Mouse (Mus musculus): ENCODE data around the gene Map2k2. TPM values are rescaled to one million over a fixed set of nuclear protein-coding genes. Genes with fewer than 3 reads are reported as not detected.
"Not testable (repeated sequence)": the region's sequence is repeated elsewhere in the genome, so short reads cannot be mapped to it uniquely, and the experiment has no call there.

Gene Map2k2
- 100 to 1,000 TPM; 115 to 122 TPM for total RNA-seq (2021)
- long read RNA-seq, experiment 1, transcript Map2k2-207 (11 exons, 2,405 nt) = minor isoform, 51 of 223 reads
- long read RNA-seq, experiment 1, transcript Map2k2-202 (11 exons, 1,556 nt) = major isoform, 153 of 223 reads
- long read RNA-seq, experiment 1, partial matches to known transcripts = 10 of 223 reads
- long read RNA-seq, experiment 1, other reads (novel, unspliced or antisense) = 9 of 223 reads
- long read RNA-seq, experiment 2, transcript Map2k2-207 (11 exons, 2,405 nt) = minor isoform, 48 of 191 reads
- long read RNA-seq, experiment 2, transcript Map2k2-202 (11 exons, 1,556 nt) = major isoform, 128 of 191 reads
- long read RNA-seq, experiment 2, partial matches to known transcripts = 8 of 191 reads
- long read RNA-seq, experiment 2, other reads (novel, unspliced or antisense) = 6 of 191 reads

- intact Hi-C loops (cut with DNase I) = loop anchor here (5.0 kb wide), 1 partner anchor 67 kb away; no protein-coding TSS in a partner anchor
- DNase-seq = peak; percentile 99
These were observed at the start of gene Map2k2 for GRCm38 (mm10) chr10:81105565-81106112. TSS of gene Map2k2 (plus strand) at chr10:81105915.

GRCm38 (mm10) chr10:81057406-81058130, 48.1 kb upstream of the Map2k2 start:
- DNase-seq = peak in 1 of 2 experiments; percentile 48
- intact Hi-C loops (cut with DNase I) = no loop called here

GRCm38 (mm10) chr10:81058896-81059295, 46.8 kb upstream of the Map2k2 start:
- DNase-seq = no peak
- intact Hi-C loops (cut with DNase I) = no loop called here

GRCm38 (mm10) chr10:81059603-81060543, 45.8 kb upstream of the Map2k2 start, which contains the start of gene Sgta:
TSS of gene Sgta (minus strand) at chr10:81060181.
- DNase-seq = peak; percentile 95 to 99
- intact Hi-C loops (cut with DNase I) = no loop called here

DNA sequence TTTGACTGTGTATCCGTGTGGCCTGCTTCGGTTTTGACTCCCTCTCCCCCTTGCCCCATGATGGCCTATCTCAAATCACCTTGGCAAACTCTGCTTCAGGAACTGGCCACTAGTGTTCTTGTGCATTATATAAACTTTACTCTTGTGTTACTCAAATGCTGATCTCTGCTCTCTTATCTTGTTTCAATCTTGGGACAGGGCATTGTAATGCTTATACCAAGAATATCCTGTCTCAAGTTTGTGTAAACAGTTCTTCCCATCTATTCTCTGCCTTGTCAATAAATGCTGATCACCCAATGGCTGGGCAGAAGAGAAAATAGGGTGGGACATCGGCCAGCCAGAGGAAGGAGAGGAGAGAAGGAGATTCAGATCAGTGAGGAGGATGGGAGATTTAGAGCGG, 43.0 kb upstream of the Map2k2 start:
- DNase-seq = no peak
- intact Hi-C loops (cut with DNase I) = no loop called here

GRCm38 (mm10) chr10:81064519-81064918, 41.2 kb upstream of the Map2k2 start:
- intact Hi-C loops (cut with DNase I); DNase-seq: not testable (repeated sequence)

DNA sequence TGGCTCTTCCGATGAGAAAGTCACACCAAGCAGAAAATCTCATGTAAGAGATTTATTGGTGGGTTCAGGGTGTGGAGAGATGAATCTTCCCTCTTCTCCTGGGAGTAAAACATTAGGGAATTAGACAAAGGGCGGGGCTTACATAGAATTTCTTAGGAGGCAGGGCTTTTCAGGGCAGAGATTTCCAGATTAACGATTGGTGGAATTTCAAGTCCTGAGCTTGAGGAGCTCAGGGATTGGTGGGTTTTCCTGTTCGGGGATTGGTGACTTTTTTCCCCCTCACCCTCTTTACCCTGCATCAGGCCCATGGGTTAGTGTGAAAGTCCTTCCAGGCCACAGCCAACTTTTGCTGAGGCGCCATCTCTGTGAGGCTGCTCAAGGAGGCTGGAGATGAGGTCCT, 37.0 kb upstream of the Map2k2 start:
- intact Hi-C loops (cut with DNase I) = loop anchor here (1.0 kb wide), 1 partner anchor 7 kb away; no protein-coding TSS in a partner anchor
- no peak for DNase-seq

DNA sequence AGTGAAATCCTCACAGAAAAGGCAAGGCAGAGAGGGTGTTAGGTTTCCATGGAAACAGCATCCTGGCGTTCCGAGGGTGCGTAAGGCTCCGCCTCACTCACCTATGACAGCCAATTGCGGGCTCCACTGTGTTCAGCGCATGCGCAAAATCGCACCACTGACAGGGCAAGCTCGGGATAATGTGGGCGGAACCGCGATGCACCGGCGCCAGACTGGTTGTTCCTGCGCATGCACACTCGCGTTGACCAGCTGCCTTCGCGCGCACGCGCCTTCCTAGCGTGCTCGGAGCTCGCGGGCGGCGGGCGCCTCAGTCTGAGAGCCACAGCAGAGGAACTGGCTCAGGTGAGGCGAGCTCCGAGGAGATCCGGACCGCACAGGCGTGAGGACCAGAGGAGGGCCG, 35.9 kb upstream of the Map2k2 start, which contains the start of gene Thop1:
TSS of gene Thop1 (plus strand) at position 200 of the 400 bp plus-strand sequence.
- peak; percentile 96 to 97 for DNase-seq

DNA sequence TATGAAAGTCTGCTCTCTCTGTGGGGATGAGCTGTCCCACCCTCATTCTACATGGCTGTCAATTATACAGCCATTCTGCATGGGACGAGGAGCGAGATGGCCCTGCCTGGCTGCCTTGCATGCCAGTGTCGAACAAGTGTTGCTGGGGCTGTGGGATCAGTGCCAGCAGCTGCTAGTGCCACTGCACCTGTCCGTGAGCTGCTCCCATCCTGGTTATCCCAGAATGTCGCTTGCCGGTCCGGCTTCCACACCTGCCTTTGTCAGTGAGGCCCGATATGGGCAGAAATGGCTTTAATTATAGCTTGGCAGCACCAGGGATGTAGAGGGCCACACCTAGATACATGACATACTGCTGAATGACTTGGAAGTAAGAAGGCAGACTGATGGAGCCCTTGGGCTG, 33.4 kb upstream of the Map2k2 start:
- DNase-seq = no peak
- intact Hi-C loops (cut with DNase I) = no loop called here

More for the DNA sequence above, 35.9 kb upstream of the Map2k2 start, which contains the start of gene Thop1:
- intact Hi-C loops (cut with DNase I) = loop anchor here (1.0 kb wide), 1 partner anchor 9 kb away; no protein-coding TSS in a partner anchor

- intact Hi-C loops (cut with DNase I) = no loop called here
- no peak for DNase-seq
These were observed 32.3 kb upstream of the Map2k2 start for GRCm38 (mm10) chr10:81073464-81073863.

GRCm38 (mm10) chr10:81075734-81076133, 30.0 kb upstream of the Map2k2 start:
- no peak for DNase-seq
- intact Hi-C loops (cut with DNase I) = no loop called here

- intact Hi-C loops (cut with DNase I) = no loop called here
- DNase-seq = no peak
These were observed 29.4 kb upstream of the Map2k2 start for GRCm38 (mm10) chr10:81076356-81076755.

- no peak for DNase-seq
- intact Hi-C loops (cut with DNase I) = no loop called here
These were observed 27.8 kb upstream of the Map2k2 start for GRCm38 (mm10) chr10:81077916-81078315.

- no peak for DNase-seq
- intact Hi-C loops (cut with DNase I) = no loop called here
These were observed 25.6 kb upstream of the Map2k2 start for GRCm38 (mm10) chr10:81080008-81080655.

GRCm38 (mm10) chr10:81082168-81082960, 23.4 kb upstream of the Map2k2 start:
- intact Hi-C loops (cut with DNase I) = loop anchor here (1.0 kb wide), 2 partner anchors 66 to 82 kb away; no protein-coding TSS in a partner anchor
- DNase-seq = peak; percentile 69 to 82

GRCm38 (mm10) chr10:81087021-81087420, 18.7 kb upstream of the Map2k2 start:
- peak in 1 of 2 experiments; percentile 14 for DNase-seq
- intact Hi-C loops (cut with DNase I) = loop anchor here (2.0 kb wide), 1 partner anchor 88 kb away; no protein-coding TSS in a partner anchor

- peak in 1 of 2 experiments; percentile 18 for DNase-seq
- intact Hi-C loops (cut with DNase I) = no loop called here
These were observed 16.5 kb upstream of the Map2k2 start for GRCm38 (mm10) chr10:81089216-81089615.

DNA sequence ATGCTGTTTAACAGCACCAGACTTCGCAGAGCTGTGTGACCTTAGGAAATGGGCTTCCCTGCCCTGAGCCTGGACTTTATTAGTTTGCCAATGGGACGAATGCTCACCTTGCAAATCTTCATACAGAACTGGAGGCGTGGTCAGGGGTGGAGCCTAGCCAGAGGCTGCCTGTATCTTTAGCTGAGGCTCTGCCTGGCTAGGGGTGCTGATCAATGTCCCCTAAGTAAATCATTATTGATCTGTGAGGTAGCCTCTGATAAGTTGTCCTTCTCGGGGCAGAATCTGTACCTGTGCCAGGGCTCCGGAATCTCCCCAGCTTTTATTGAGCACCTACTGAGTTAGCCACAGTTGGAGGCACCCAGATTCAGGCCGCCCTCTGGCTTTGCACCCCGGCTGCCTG, 15.1 kb upstream of the Map2k2 start:
- intact Hi-C loops (cut with DNase I) = no loop called here
- no peak for DNase-seq
